Mouse (Mus musculus) embryonic facial prominence, embryonic 10.5 days (tissue): ENCODE measurements around the gene Cpt1b. TPM values are rescaled to one million over a fixed set of nuclear protein-coding genes. Genes with fewer than 3 reads are reported as not detected.
"Not testable (repeated sequence)": the region's sequence is repeated elsewhere in the genome, so short reads cannot be mapped to it uniquely, and the experiment has no call there.

Experiments
- DNase-seq: peaks from one replicate; pipeline ENCODE4 v3.0.0-alpha.2; 2017; ENCODE audit warnings: low spot score
- H3K27ac ChIP-seq: fragments of 300-500 bp; sonication (generic); replicated peaks from 2 replicates; pipeline ENCODE4 v1.5.1; 2016; ENCODE audit warnings: mild to moderate bottlenecking
- H3K27me3 ChIP-seq: fragments of 300-500 bp; sonication (generic); replicated peaks from 2 replicates; pipeline ENCODE4 v1.6.1; 2016; ENCODE audit warnings: low read depth, mild to moderate bottlenecking; ENCODE audit not compliant: poor library complexity, severe bottlenecking
- H3K36me3 ChIP-seq: fragments of 300-500 bp; sonication (generic); replicated peaks from 2 replicates; pipeline ENCODE4 v1.6.1; 2016; ENCODE audit warnings: mild to moderate bottlenecking, moderate library complexity
- H3K4me1 ChIP-seq: fragments of 300-500 bp; sonication (generic); 2 replicates; pipeline ENCODE4 v1.6.1; 2016
- H3K4me3 ChIP-seq: fragments of 300-500 bp; sonication (generic); 2 replicates; pipeline ENCODE4 v1.5.1; 2016; ENCODE audit warnings: mild to moderate bottlenecking, moderate library complexity
- H3K9me3 ChIP-seq: fragments of 300-500 bp; sonication (generic); 2 replicates; pipeline ENCODE4 v1.6.1; 2016; ENCODE audit warnings: mild to moderate bottlenecking
- WGBS: fragments of 180-500 bp; shearing (Covaris S2); methylation state at CpG from one replicate; pipeline ENCODE4 v1.1.7; 2016; 5-methylcytosine and 5-hydroxymethylcytosine counted together
- polyA plus RNA-seq: library from polyadenylated mRNA; unstranded; fragments of >200 nt; fragmentation: Nextera tagmentation; extraction: Ambion mirVana; gene quantifications from 2 replicates; pipeline ENCODE4 v1.2.1, GENCODE M21; 2016

Gene Cpt1b
- polyA plus RNA-seq, 1 experiment from 2014 or later = 0.66 TPM

- not testable (repeated sequence) for DNase-seq, H3K9me3 ChIP-seq, H3K4me3 ChIP-seq, H3K27me3 ChIP-seq, H3K27ac ChIP-seq
- 82% methylated on average over 9 of the region's 9 CpGs for WGBS
- Histone ChIP-seq H3K36me3 (peaks cover 25% of the 10 kb centered on the region), H3K4me1 (peaks cover 26% of the 10 kb centered on the region)
These were observed 5.1 kb upstream of the Cpt1b start for GRCm38 (mm10) chr15:89430771-89431170.

GRCm38 (mm10) chr15:89430341-89430740 is 4.7 kb upstream of the Cpt1b start:
- no peaks in the 10 kb centered on the region for H3K27me3 ChIP-seq
- H3K36me3 ChIP-seq = peaks cover 25% of the 10 kb centered on the region
- H3K4me3 ChIP-seq = peak overlapping the region; percentile 77
- peaks cover 30% of the 10 kb centered on the region for H3K4me1 ChIP-seq
- 50% methylated on average over 6 of the region's 6 CpGs for WGBS
- peak overlapping the region; percentile 93 for H3K27ac ChIP-seq
- DNase-seq = no peak
- no peaks in the 10 kb centered on the region for H3K9me3 ChIP-seq

GRCm38 (mm10) chr15:89429352-89430221 is 3.9 kb upstream of the Cpt1b start, which contains the start of the genes C730034F03Rik, Gm44502 and Chkb:
Gene C730034F03Rik (plus strand): TSS chr15:89429589.
Gene Gm44502 (minus strand): TSS chr15:89429696.
Gene Chkb (minus strand): TSS chr15:89429908.
- Histone ChIP-seq H3K9me3 (no peaks in the 10 kb centered on the region), H3K4me1 (peaks cover 35% of the 10 kb centered on the region), H3K27me3 (no peaks in the 10 kb centered on the region), H3K27ac (peak within 1 kb of the TSS; percentile 93), H3K4me3 (peak within 1 kb of the TSS; percentile 77), H3K36me3 (peaks cover 25% of the 10 kb centered on the region)
- WGBS = under 1% methylated on average over 70 of the region's 70 CpGs
- peak; percentile 94 for DNase-seq

- H3K36me3 ChIP-seq = peaks cover 29% of the 10 kb centered on the region
- no peak for DNase-seq
- no peaks in the 10 kb centered on the region for H3K27me3 ChIP-seq
- peak overlapping the region; percentile 77 for H3K4me3 ChIP-seq
- no peaks in the 10 kb centered on the region for H3K9me3 ChIP-seq
- H3K27ac ChIP-seq = peak overlapping the region; percentile 93
- peaks cover 35% of the 10 kb centered on the region for H3K4me1 ChIP-seq
- 6% methylated on average over 22 of the region's 22 CpGs for WGBS
These were observed 3.2 kb upstream of the Cpt1b start for GRCm38 (mm10) chr15:89428821-89429351.

GRCm38 (mm10) chr15:89428136-89428790 is 2.6 kb upstream of the Cpt1b start:
- WGBS = 77% methylated on average over 19 of the region's 19 CpGs

GRCm38 (mm10) chr15:89426716-89427115 is 1.1 kb upstream of the Cpt1b start:
- 93% methylated on average over 10 of the region's 10 CpGs for WGBS

More at GRCm38 (mm10) chr15:89428136-89428790, 2.6 kb upstream of the Cpt1b start:
- H3K27me3 ChIP-seq = no peaks in the 10 kb centered on the region
- peak overlapping the region; percentile 77 for H3K4me3 ChIP-seq
- H3K27ac ChIP-seq = no peak overlapping the region
- peaks cover 30% of the 10 kb centered on the region for H3K36me3 ChIP-seq
- H3K4me1 ChIP-seq = peaks cover 35% of the 10 kb centered on the region
- DNase-seq = no peak
- no peaks in the 10 kb centered on the region for H3K9me3 ChIP-seq

GRCm38 (mm10) chr15:89424621-89425020 is 1.0 kb downstream of the Cpt1b start:
- no peak overlapping the region for H3K27ac ChIP-seq
- H3K4me1 ChIP-seq = peaks cover 30% of the 10 kb centered on the region
- no peak overlapping the region for H3K4me3 ChIP-seq
- no peaks in the 10 kb centered on the region for H3K27me3 ChIP-seq
- WGBS = 87% methylated on average over 8 of the region's 8 CpGs
- no peak for DNase-seq
- H3K9me3 ChIP-seq = no peaks in the 10 kb centered on the region
- H3K36me3 ChIP-seq = peaks cover 53% of the 10 kb centered on the region

More at GRCm38 (mm10) chr15:89426716-89427115, 1.1 kb upstream of the Cpt1b start:
- DNase-seq = no peak
- Histone ChIP-seq H3K36me3 (peaks cover 37% of the 10 kb centered on the region), H3K4me1 (peaks cover 35% of the 10 kb centered on the region), H3K27me3 (no peaks in the 10 kb centered on the region), H3K9me3 (no peaks in the 10 kb centered on the region), H3K4me3 (no peak overlapping the region), H3K27ac (no peak overlapping the region)

- WGBS = 93% methylated on average over 9 of the region's 9 CpGs
- H3K4me3 ChIP-seq = no peak overlapping the region
- DNase-seq = no peak
- no peaks in the 10 kb centered on the region for H3K27me3 ChIP-seq
- peaks cover 16% of the 10 kb centered on the region for H3K4me1 ChIP-seq
- no peak overlapping the region for H3K27ac ChIP-seq
- H3K36me3 ChIP-seq = peaks cover 64% of the 10 kb centered on the region
- no peaks in the 10 kb centered on the region for H3K9me3 ChIP-seq
These were observed 3.7 kb downstream of the Cpt1b start for GRCm38 (mm10) chr15:89421938-89422337.

GRCm38 (mm10) chr15:89415282-89415681 is 10.4 kb downstream of the Cpt1b start:
- Histone ChIP-seq H3K4me1 (no peaks in the 10 kb centered on the region), H3K27me3 (no peaks in the 10 kb centered on the region), H3K36me3 (peaks cover 35% of the 10 kb centered on the region), H3K27ac (no peak overlapping the region), H3K4me3 (no peak overlapping the region), H3K9me3 (no peaks in the 10 kb centered on the region)
- WGBS = 88% methylated on average over 8 of the region's 8 CpGs
- no peak for DNase-seq

GRCm38 (mm10) chr15:89410118-89410517 is 15.5 kb downstream of the Cpt1b start, which contains the start of gene Syce3:
Gene Syce3 (minus strand): TSS chr15:89410503.
- Histone ChIP-seq H3K36me3 (no peaks in the 10 kb centered on the region), H3K27me3 (no peaks in the 10 kb centered on the region), H3K4me3 (no peak within 1 kb of the TSS), H3K4me1 (no peaks in the 10 kb centered on the region), H3K27ac (no peak within 1 kb of the TSS), H3K9me3 (peaks cover 12% of the 10 kb centered on the region)
- 87% methylated on average over 24 of the region's 24 CpGs for WGBS
- no peak for DNase-seq

GRCm38 (mm10) chr15:89406691-89407090 is 19.0 kb downstream of the Cpt1b start:
- no peaks in the 10 kb centered on the region for H3K27me3 ChIP-seq
- H3K4me1 ChIP-seq = no peaks in the 10 kb centered on the region
- no peak for DNase-seq
- no peaks in the 10 kb centered on the region for H3K36me3 ChIP-seq
- H3K4me3 ChIP-seq = no peak overlapping the region
- no peak overlapping the region for H3K27ac ChIP-seq
- H3K9me3 ChIP-seq = peaks cover 12% of the 10 kb centered on the region

- no peak overlapping the region for H3K27ac ChIP-seq
- 86% methylated on average over 10 of the region's 10 CpGs for WGBS
- H3K27me3 ChIP-seq = no peaks in the 10 kb centered on the region
- no peaks in the 10 kb centered on the region for H3K4me1 ChIP-seq
- H3K9me3 ChIP-seq = peaks cover 12% of the 10 kb centered on the region
- no peak for DNase-seq
- H3K36me3 ChIP-seq = no peaks in the 10 kb centered on the region
- no peak overlapping the region for H3K4me3 ChIP-seq
These were observed 20.6 kb downstream of the Cpt1b start for GRCm38 (mm10) chr15:89404831-89405623.
